18 mouse cellular contexts compared by ENCODE assay signal in the genomic region with DNA sequence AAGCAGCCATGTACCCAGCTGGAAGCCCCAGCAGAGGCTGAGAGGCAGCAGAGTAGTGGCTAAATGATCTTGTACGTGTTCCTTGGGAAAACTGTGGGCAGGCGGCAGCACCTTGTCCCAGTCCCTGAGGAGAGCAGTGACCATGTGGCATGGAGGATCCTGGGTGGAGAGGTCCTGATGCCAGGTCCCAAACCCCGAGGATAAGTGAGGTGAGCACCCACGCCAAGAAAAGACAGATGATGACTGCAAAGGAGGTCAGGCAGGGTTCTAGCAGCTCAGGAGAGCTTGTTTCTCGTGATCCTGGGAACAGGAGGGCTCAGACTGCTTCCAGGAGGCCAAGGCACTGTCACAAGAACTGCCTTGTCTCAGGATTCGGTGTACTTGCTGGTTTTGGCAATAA. TPM values are rescaled to one million over a fixed set of nuclear protein-coding genes. Genes with fewer than 3 reads are reported as not detected.
"Had no signal": no experiment of that assay in that cellular context is flagged by ENCODE, and none has a peak within 500 bp of the region (broad histone marks: within the 10 kb centered on the region; RNA-seq: fewer than 3 reads in every experiment).

No protein-coding gene starts in this region.

- DNase-seq: kidney, postnatal 36 days; layer of hippocampus, adult 9-11 months; layer of hippocampus, postnatal 36 days; liver; liver, embryonic 13.5 days; liver, postnatal 0 days; lung, postnatal 14 days; retina, postnatal 1 day; right cerebral cortex, postnatal 4 days; spleen, adult 18-20 months; thymus, postnatal 36 days had no signal

- H3K27ac ChIP-seq: limb, embryonic 12.5 days; liver, embryonic 13.5 days; lung, embryonic 15.5 days; macrophage; midbrain, embryonic 15.5 days; neural tube, embryonic 12.5 days had no signal

- ATAC-seq: liver, postnatal 0 days; midbrain, embryonic 15.5 days had no signal

- H3K27me3 ChIP-seq: limb, embryonic 12.5 days; liver, embryonic 13.5 days; lung, embryonic 15.5 days; midbrain, embryonic 15.5 days; neural tube, embryonic 12.5 days had no signal

- H3K4me1 ChIP-seq: liver, embryonic 13.5 days; midbrain, embryonic 15.5 days; neural tube, embryonic 12.5 days had no signal

- H3K4me3 ChIP-seq: limb, embryonic 12.5 days; liver, embryonic 13.5 days; lung, embryonic 15.5 days; megakaryocyte, embryonic 14.5 days; midbrain, embryonic 15.5 days; neural tube, embryonic 12.5 days had no signal

RNA-seq across cellular contexts. Expression of a gene that starts 42.5 kb away (rescaled TPM):
- total RNA-seq: monocyte, adult 5-6 weeks had no signal
